Mouse (Mus musculus) kidney, embryonic 16.5 days (tissue): ENCODE results near the gene Gng2. TPM values are rescaled to one million over a fixed set of nuclear protein-coding genes. Genes with fewer than 3 reads are reported as not detected.
A peak's percentile ranks its signal among the peaks of the same experiment; 100 is the strongest.

ENCODE experiments used
- ATAC-seq: fragments of 200-750 bp; cut with Nextera tagmentation; 2 replicates; pipeline ENCODE4 v1.8.0; 2017; ENCODE audit warnings: moderate TSS enrichment; ENCODE audit not compliant: low FRiP score, low TSS enrichment
- H3K27ac ChIP-seq: fragments of 300-500 bp; sonication (generic); 2 replicates; pipeline ENCODE4 v1.5.1; 2014; ENCODE audit warnings: low read length
- H3K27me3 ChIP-seq: fragments of 300-500 bp; sonication (generic); 2 replicates; pipeline ENCODE4 v1.6.1; 2014; ENCODE audit warnings: low read length, control low read depth, mixed read lengths; ENCODE audit not compliant: insufficient read depth
- H3K36me3 ChIP-seq: fragments of 300-500 bp; sonication (generic); 2 replicates; pipeline ENCODE4 v1.6.1; 2014; ENCODE audit warnings: low read length, control low read depth, mixed read lengths; ENCODE audit not compliant: insufficient read depth
- H3K4me1 ChIP-seq: fragments of 300-500 bp; sonication (generic); 2 replicates; pipeline ENCODE4 v1.6.1; 2014; ENCODE audit warnings: low read length, control low read depth, mixed read lengths; ENCODE audit not compliant: insufficient read depth
- H3K4me2 ChIP-seq: fragments of 300-500 bp; sonication (generic); replicated peaks from 2 replicates; pipeline ENCODE4 v1.6.1; 2014; ENCODE audit warnings: low read depth, low read length
- H3K4me3 ChIP-seq: fragments of 300-500 bp; sonication (generic); 2 replicates; pipeline ENCODE4 v1.5.1; 2014; ENCODE audit warnings: mild to moderate bottlenecking, low read length
- H3K9ac ChIP-seq: fragments of 300-500 bp; sonication (generic); replicated peaks from 2 replicates; pipeline ENCODE4 v1.6.1; 2014; ENCODE audit warnings: low read length
- H3K9me3 ChIP-seq: fragments of 300-500 bp; sonication (generic); 2 replicates; pipeline ENCODE4 v1.6.1; 2016; ENCODE audit warnings: low read length, control low read depth
- WGBS: fragments of 180-500 bp; shearing (Covaris S2); extraction: QIAGEN DNeasy Blood & Tissue Kit; methylation state at CpG from one replicate; pipeline ENCODE4 v1.1.7; 2014; 5-methylcytosine and 5-hydroxymethylcytosine counted together
- polyA plus RNA-seq: library from polyadenylated mRNA; unstranded; fragments of >200 nt; fragmentation: Nextera tagmentation; extraction: Ambion mirVana; gene quantifications from 2 replicates; pipeline ENCODE4 v1.2.1, GENCODE M21; 2015

Gng2 gene
- polyA plus RNA-seq, 1 experiment from 2014 or later = 52.5 TPM

GRCm38 (mm10) chr14:19994068-19994467 is 16.6 kb upstream of the Gng2 start:
- Histone ChIP-seq H3K4me2 (no peak overlapping the region), H3K4me3 (no peak overlapping the region), H3K9me3 (no peaks in the 10 kb centered on the region), H3K27ac (no peak overlapping the region), H3K4me1 (no peaks in the 10 kb centered on the region), H3K36me3 (no peaks in the 10 kb centered on the region), H3K27me3 (no peaks in the 10 kb centered on the region), H3K9ac (no peak overlapping the region)
- 73% methylated on average over 5 of the region's 5 CpGs for WGBS
- ATAC-seq = no peak

- Histone ChIP-seq H3K27me3 (no peaks in the 10 kb centered on the region), H3K9ac (no peak overlapping the region), H3K4me1 (no peaks in the 10 kb centered on the region), H3K9me3 (no peaks in the 10 kb centered on the region), H3K27ac (no peak overlapping the region), H3K4me3 (no peak overlapping the region), H3K4me2 (no peak overlapping the region), H3K36me3 (no peaks in the 10 kb centered on the region)
- no peak for ATAC-seq
- 86% methylated on average over 3 of the region's 3 CpGs for WGBS
These were observed 16.1 kb upstream of the Gng2 start for GRCm38 (mm10) chr14:19993570-19993883.

GRCm38 (mm10) chr14:19992873-19993569 is 15.6 kb upstream of the Gng2 start:
- H3K27me3 ChIP-seq = no peaks in the 10 kb centered on the region
- no peak overlapping the region for H3K4me2 ChIP-seq
- H3K4me3 ChIP-seq = no peak overlapping the region
- H3K9me3 ChIP-seq = no peaks in the 10 kb centered on the region
- no peak overlapping the region for H3K9ac ChIP-seq
- 84% methylated on average over 8 of the region's 8 CpGs for WGBS
- ATAC-seq = no peak
- no peak overlapping the region for H3K27ac ChIP-seq
- no peaks in the 10 kb centered on the region for H3K4me1 ChIP-seq
- no peaks in the 10 kb centered on the region for H3K36me3 ChIP-seq

- H3K36me3 ChIP-seq = no peaks in the 10 kb centered on the region
- no peak overlapping the region for H3K9ac ChIP-seq
- no peak overlapping the region for H3K4me3 ChIP-seq
- H3K9me3 ChIP-seq = no peaks in the 10 kb centered on the region
- H3K4me1 ChIP-seq = peaks cover 5% of the 10 kb centered on the region
- no peak overlapping the region for H3K4me2 ChIP-seq
- H3K27ac ChIP-seq = no peak overlapping the region
- H3K27me3 ChIP-seq = no peaks in the 10 kb centered on the region
- 34% methylated on average over 3 of the region's 3 CpGs for WGBS
- no peak for ATAC-seq
These were observed 14.4 kb upstream of the Gng2 start for GRCm38 (mm10) chr14:19991861-19992260.

GRCm38 (mm10) chr14:19990436-19990993 is 13.1 kb upstream of the Gng2 start:
- H3K4me3 ChIP-seq = no peak overlapping the region
- no peaks in the 10 kb centered on the region for H3K9me3 ChIP-seq
- ATAC-seq = no peak
- H3K36me3 ChIP-seq = no peaks in the 10 kb centered on the region
- peaks cover 18% of the 10 kb centered on the region for H3K4me1 ChIP-seq
- WGBS = 53% methylated on average over 1 of the region's 1 CpGs
- no peak overlapping the region for H3K27ac ChIP-seq
- H3K4me2 ChIP-seq = no peak overlapping the region
- no peak overlapping the region for H3K9ac ChIP-seq
- no peaks in the 10 kb centered on the region for H3K27me3 ChIP-seq

- 85% methylated on average over 3 of the region's 3 CpGs for WGBS
- Histone ChIP-seq H3K4me3 (no peak overlapping the region), H3K36me3 (no peaks in the 10 kb centered on the region), H3K4me2 (no peak overlapping the region), H3K9ac (no peak overlapping the region), H3K27ac (no peak overlapping the region), H3K27me3 (no peaks in the 10 kb centered on the region), H3K4me1 (peaks cover 26% of the 10 kb centered on the region), H3K9me3 (no peaks in the 10 kb centered on the region)
- no peak for ATAC-seq
These were observed 11.0 kb upstream of the Gng2 start for GRCm38 (mm10) chr14:19988410-19988809.

- no peak; the same call in 1 of the 2 replicates for ATAC-seq
- H3K4me3 ChIP-seq = peak overlapping the region; percentile 26
- H3K9ac ChIP-seq = no peak overlapping the region; the same call in 1 of the 2 replicates
- no peaks in the 10 kb centered on the region for H3K27me3 ChIP-seq
- 11% methylated on average over 8 of the region's 8 CpGs for WGBS
- peak overlapping the region; percentile 88 for H3K27ac ChIP-seq
- H3K4me2 ChIP-seq = peak overlapping the region; percentile 50
- H3K36me3 ChIP-seq = no peaks in the 10 kb centered on the region
- peaks cover 26% of the 10 kb centered on the region for H3K4me1 ChIP-seq
- H3K9me3 ChIP-seq = no peaks in the 10 kb centered on the region
These were observed 10.0 kb upstream of the Gng2 start for GRCm38 (mm10) chr14:19987358-19987834.

- peak overlapping the region; percentile 35 for H3K9ac ChIP-seq
- H3K27me3 ChIP-seq = no peaks in the 10 kb centered on the region
These were observed 9.4 kb upstream of the Gng2 start for GRCm38 (mm10) chr14:19986614-19987357.

GRCm38 (mm10) chr14:19985912-19986613 is 8.6 kb upstream of the Gng2 start:
- no peak for ATAC-seq
- H3K4me2 ChIP-seq = peak overlapping the region; percentile 50
- peak overlapping the region; percentile 88 for H3K27ac ChIP-seq
- H3K9me3 ChIP-seq = no peaks in the 10 kb centered on the region
- WGBS = 39% methylated on average over 8 of the region's 8 CpGs
- no peaks in the 10 kb centered on the region for H3K36me3 ChIP-seq
- peak overlapping the region; percentile 35 for H3K9ac ChIP-seq
- H3K27me3 ChIP-seq = no peaks in the 10 kb centered on the region
- peaks cover 26% of the 10 kb centered on the region for H3K4me1 ChIP-seq
- H3K4me3 ChIP-seq = no peak overlapping the region; the same call in 1 of the 2 replicates

More at GRCm38 (mm10) chr14:19986614-19987357, 9.4 kb upstream of the Gng2 start:
- peaks cover 26% of the 10 kb centered on the region for H3K4me1 ChIP-seq
- 2% methylated on average over 13 of the region's 13 CpGs for WGBS
- H3K9me3 ChIP-seq = no peaks in the 10 kb centered on the region
- peak overlapping the region; percentile 88 for H3K27ac ChIP-seq
- peak; percentile 81 for ATAC-seq
- peak overlapping the region; percentile 26 for H3K4me3 ChIP-seq
- H3K36me3 ChIP-seq = no peaks in the 10 kb centered on the region
- peak overlapping the region; percentile 50 for H3K4me2 ChIP-seq
